Mouse (Mus musculus) CH12.LX (cell line): ENCODE results near the gene Prune2. TPM values are rescaled to one million over a fixed set of nuclear protein-coding genes. Genes with fewer than 3 reads are reported as not detected.

Experiments
- DNase-seq: peaks from one replicate; pipeline ENCODE4 v3.0.0-alpha.2; 2013; ENCODE audit errors: extremely low read depth
- H3K27ac ChIP-seq: 2 replicates; pipeline ENCODE4 v1.5.1; 2012; ENCODE audit warnings: low read depth, mild to moderate bottlenecking, control low read depth, moderate library complexity; ENCODE audit not compliant: insufficient read depth
- H3K27me3 ChIP-seq: replicated peaks from 2 replicates; pipeline ENCODE3; 2012; ENCODE audit warnings: inconsistent platforms
- H3K36me3 ChIP-seq, 2 experiments: replicated peaks in 1 of 2; 2 replicates each; pipeline versions ENCODE3 to v1.6.1; 2012; ENCODE audit warnings: inconsistent platforms in 1 of 2, low read length in 1 of 2, mild to moderate bottlenecking in 1 of 2, mixed read lengths in 1 of 2, moderate library complexity in 1 of 2; ENCODE audit not compliant: control insufficient read depth in 1 of 2, insufficient read depth in 1 of 2
- H3K4me1 ChIP-seq, 2 experiments: 2 replicates each; pipeline ENCODE4 v1.6.1; 2012; ENCODE audit warnings: inconsistent platforms in 1 of 2, moderate library complexity in 1 of 2; ENCODE audit not compliant: insufficient read depth in 2 of 2, control insufficient read depth in 1 of 2
- H3K4me2 ChIP-seq: 2 replicates; pipeline ENCODE4 v1.6.1; 2012; ENCODE audit warnings: low read depth, mild to moderate bottlenecking, control low read depth; ENCODE audit not compliant: poor library complexity, insufficient read depth, severe bottlenecking
- H3K4me3 ChIP-seq, 3 experiments: fragments of 150-350 bp in 1 of 3; sonication (generic) in 1 of 3; replicated peaks in 1 of 3; 2 replicates each; pipeline versions ENCODE3 to v1.5.1; 2011 to 2012; ENCODE audit warnings: low read depth in 2 of 3, low read length in 2 of 3, mild to moderate bottlenecking in 2 of 3, moderate library complexity in 2 of 3, control low read depth in 1 of 3, improper control_type of control experiment in 1 of 3, inconsistent platforms in 1 of 3, mixed read lengths in 1 of 3; ENCODE audit not compliant: poor library complexity in 1 of 3
- H3K79me2 ChIP-seq: replicated peaks from 2 replicates; pipeline ENCODE4 v1.6.1; 2012; ENCODE audit warnings: mild to moderate bottlenecking, moderate library complexity; ENCODE audit not compliant: control insufficient read depth, poor library complexity, insufficient read depth, severe bottlenecking; ENCODE audit errors: extremely low read depth
- H3K9ac ChIP-seq: 2 replicates; pipeline ENCODE4 v1.6.1; 2012; ENCODE audit warnings: low read depth, mild to moderate bottlenecking, control low read depth, moderate library complexity; ENCODE audit not compliant: insufficient read depth
- H3K9me3 ChIP-seq: replicated peaks from 2 replicates; pipeline ENCODE3; 2012; ENCODE audit warnings: low read length, inconsistent platforms, mixed read lengths
- BHLHE40 ChIP-seq: IDR thresholded peaks from 2 replicates; pipeline ENCODE4 v1.6.1; 2011; ENCODE audit warnings: mild to moderate bottlenecking, low read depth, low read length, improper control_type of control experiment
- CHD2 ChIP-seq: IDR thresholded peaks from 2 replicates; pipeline ENCODE4 v1.6.1; 2011; ENCODE audit warnings: low read length, improper control_type of control experiment
- CTCF ChIP-seq, 2 experiments: IDR thresholded peaks in 1 of 2; conservative IDR thresholded peaks in 1 of 2; 2 replicates each; pipeline ENCODE4 v1.5.1; 2011 to 2012; ENCODE audit warnings: low read depth in 2 of 2, low read length in 2 of 2, improper control_type of control experiment in 1 of 2, inconsistent platforms in 1 of 2, mild to moderate bottlenecking in 1 of 2, moderate library complexity in 1 of 2
- E2F4 ChIP-seq: IDR thresholded peaks from 2 replicates; pipeline ENCODE4 v1.6.1; 2011; ENCODE audit warnings: low read depth, low read length, improper control_type of control experiment; ENCODE audit not compliant: insufficient replicate concordance
- EP300 ChIP-seq: IDR thresholded peaks from 2 replicates; pipeline ENCODE4 v1.6.1; 2011; ENCODE audit warnings: low read length, improper control_type of control experiment
- IRF4 ChIP-seq: IDR thresholded peaks from 2 replicates; pipeline ENCODE4 v1.6.1; 2014; ENCODE audit warnings: low read depth, mild to moderate bottlenecking, inconsistent platforms, low read length, improper control_type of control experiment
- JUN ChIP-seq: IDR thresholded peaks from 2 replicates; pipeline ENCODE4 v1.6.1; 2011; ENCODE audit warnings: low read depth, mild to moderate bottlenecking, low read length, improper control_type of control experiment, moderate library complexity; ENCODE audit not compliant: insufficient read depth
- MAX ChIP-seq: IDR thresholded peaks from 2 replicates; pipeline ENCODE4 v1.6.1; 2011; ENCODE audit warnings: low read length, improper control_type of control experiment
- MAZ ChIP-seq: IDR thresholded peaks from 2 replicates; pipeline ENCODE4 v1.6.1; 2012; ENCODE audit warnings: low read depth, mild to moderate bottlenecking, inconsistent platforms, low read length, improper control_type of control experiment, moderate library complexity
- MEF2A ChIP-seq: IDR thresholded peaks from 2 replicates; pipeline ENCODE4 v1.6.1; 2014; ENCODE audit warnings: low read depth, mild to moderate bottlenecking, inconsistent platforms, low read length, improper control_type of control experiment, borderline replicate concordance
- POLR2A ChIP-seq: IDR thresholded peaks from 2 replicates; pipeline ENCODE4 v1.6.1; 2011; ENCODE audit warnings: low read depth, mild to moderate bottlenecking, improper control_type of control experiment, low read length
- RAD21 ChIP-seq: IDR thresholded peaks from 2 replicates; pipeline ENCODE4 v1.6.1; 2011; ENCODE audit warnings: low read depth, mild to moderate bottlenecking, low read length, improper control_type of control experiment, moderate library complexity
- RCOR1 ChIP-seq: conservative IDR thresholded peaks from 2 replicates; pipeline ENCODE4 v1.6.1; 2012; ENCODE audit warnings: low read depth, mild to moderate bottlenecking, inconsistent platforms, low read length, improper control_type of control experiment
- SMC3 ChIP-seq: IDR thresholded peaks from 2 replicates; pipeline ENCODE4 v1.6.1; 2011; ENCODE audit warnings: low read depth, low read length, improper control_type of control experiment
- TBP ChIP-seq: conservative IDR thresholded peaks from 2 replicates; pipeline ENCODE4 v1.6.1; 2011; ENCODE audit warnings: low read depth, low read length, improper control_type of control experiment
- USF2 ChIP-seq: conservative IDR thresholded peaks from 2 replicates; pipeline ENCODE4 v1.6.1; 2011; ENCODE audit warnings: low read depth, low read length, improper control_type of control experiment
- ZC3H11A ChIP-seq: IDR thresholded peaks from 2 replicates; pipeline ENCODE4 v1.6.1; 2012; ENCODE audit warnings: low read depth, mild to moderate bottlenecking, inconsistent platforms, low read length, improper control_type of control experiment
- ZKSCAN1 ChIP-seq: IDR thresholded peaks from 2 replicates; pipeline ENCODE4 v1.6.1; 2012; ENCODE audit warnings: low read depth, inconsistent platforms, low read length, improper control_type of control experiment, borderline replicate concordance
- ZMIZ1 ChIP-seq: IDR thresholded peaks from 2 replicates; pipeline ENCODE4 v1.6.1; 2012; ENCODE audit warnings: low read depth, mild to moderate bottlenecking, inconsistent platforms, low read length, improper control_type of control experiment
- dilution Hi-C: fragments of 300-500 bp; cut with MboI; formaldehyde crosslinking; loops from 2 replicates; pipeline ENCODE4 v1.14.3; 2020; ENCODE audit warnings: low sequenced_read_pairs; ENCODE audit not compliant: extremely low pct_unique_long_range_greater_than_20kb, extremely low pct_ligation_motif_present
- in situ Hi-C: fragments of 300-500 bp; cut with MboI; formaldehyde crosslinking; loops from 3 replicates; pipeline ENCODE4 v1.14.3; 2019; ENCODE audit warnings: low sequenced_read_pairs, low pct_ligation_motif_present, low pct_unique_long_range_greater_than_20kb, mixed read lengths
- polyA plus RNA-seq: library from polyadenylated mRNA; unstranded; fragments of >175 nt; gene quantifications from 2 replicates; pipeline ENCODE4 v1.2.1, GENCODE M21; 2012; ENCODE audit warnings: low read depth; ENCODE audit not compliant: insufficient read length
- total RNA-seq, 2 experiments: library from RNA; depleted of rRNA; stranded (reverse); fragments of 300-350 nt in 1 of 2; fragments of >200 nt in 1 of 2; gene quantifications; 2 replicates each; pipeline ENCODE4 v1.2.3; 2012 to 2014

Gene Prune2
- total and polyA plus RNA-seq, 3 experiments, result 0.04 to 1.7 (median 0.21) TPM

GRCm38 (mm10) chr19:16924516-16924915 is 31.4 kb upstream of the Prune2 start:
- no peak overlapping the region for H3K27ac ChIP-seq
- H3K4me3 ChIP-seq, result no peak overlapping the region
- no peaks in the 10 kb centered on the region for H3K4me1 ChIP-seq
- no peaks in the 10 kb centered on the region for H3K79me2 ChIP-seq
- dilution Hi-C loops (no loop called here), in situ Hi-C loops (no loop called here)
- H3K27me3 ChIP-seq, result no peaks in the 10 kb centered on the region
- no peaks in the 10 kb centered on the region for H3K9me3 ChIP-seq
- H3K36me3 ChIP-seq, result no peaks in the 10 kb centered on the region
- H3K4me2 ChIP-seq, result no peak overlapping the region
- no peak for DNase-seq
- TF ChIP-seq SMC3 (no peak), BHLHE40 (no peak), CHD2 (no peak), ZKSCAN1 (no peak), CTCF (conservative IDR thresholded peaks at IDR 0.05 in 1 of 2, IDR thresholded peaks at IDR 0.05 in 1 of 2; ENCODE audit: low read depth in 2 of 2, low read length in 2 of 2) (no peak), RAD21 (no peak), ZMIZ1 (no peak), MEF2A (no peak), ZC3H11A (no peak), MAZ (no peak), USF2 (no peak)
- no peak overlapping the region for H3K9ac ChIP-seq

GRCm38 (mm10) chr19:16934664-16935063 is 21.3 kb upstream of the Prune2 start:
- TF ChIP-seq POLR2A, result no peak
- no peak for TF ChIP-seq IRF4
- no peak for TF ChIP-seq JUN
- no peak for TF ChIP-seq TBP
- no peak for TF ChIP-seq MAX
- TF ChIP-seq EP300, result no peak
- no peak for TF ChIP-seq E2F4
- no peak for TF ChIP-seq ZMIZ1
- no peak for TF ChIP-seq RCOR1
- TF ChIP-seq BHLHE40, result no peak
- DNase-seq, result no peak
- H3K4me3 ChIP-seq, result no peak overlapping the region
- no peaks in the 10 kb centered on the region for H3K79me2 ChIP-seq
- no peaks in the 10 kb centered on the region for H3K4me1 ChIP-seq
- in situ Hi-C loops (no loop called here), dilution Hi-C loops (no loop called here)
- no peak overlapping the region for H3K9ac ChIP-seq
- peaks cover 2% of the 10 kb centered on the region for H3K9me3 ChIP-seq
- no peaks in the 10 kb centered on the region for H3K36me3 ChIP-seq
- no peak overlapping the region for H3K4me2 ChIP-seq
- H3K27ac ChIP-seq, result no peak overlapping the region
- H3K27me3 ChIP-seq, result no peaks in the 10 kb centered on the region
